Mouse (Mus musculus): ENCODE measurements around the gene Entpd7. TPM values are rescaled to one million over a fixed set of nuclear protein-coding genes. Genes with fewer than 3 reads are reported as not detected.

Entpd7 gene
- total and polyA plus RNA-seq, 2 experiments from 2014 or later: 2.1 to 3.2 TPM

DNA sequence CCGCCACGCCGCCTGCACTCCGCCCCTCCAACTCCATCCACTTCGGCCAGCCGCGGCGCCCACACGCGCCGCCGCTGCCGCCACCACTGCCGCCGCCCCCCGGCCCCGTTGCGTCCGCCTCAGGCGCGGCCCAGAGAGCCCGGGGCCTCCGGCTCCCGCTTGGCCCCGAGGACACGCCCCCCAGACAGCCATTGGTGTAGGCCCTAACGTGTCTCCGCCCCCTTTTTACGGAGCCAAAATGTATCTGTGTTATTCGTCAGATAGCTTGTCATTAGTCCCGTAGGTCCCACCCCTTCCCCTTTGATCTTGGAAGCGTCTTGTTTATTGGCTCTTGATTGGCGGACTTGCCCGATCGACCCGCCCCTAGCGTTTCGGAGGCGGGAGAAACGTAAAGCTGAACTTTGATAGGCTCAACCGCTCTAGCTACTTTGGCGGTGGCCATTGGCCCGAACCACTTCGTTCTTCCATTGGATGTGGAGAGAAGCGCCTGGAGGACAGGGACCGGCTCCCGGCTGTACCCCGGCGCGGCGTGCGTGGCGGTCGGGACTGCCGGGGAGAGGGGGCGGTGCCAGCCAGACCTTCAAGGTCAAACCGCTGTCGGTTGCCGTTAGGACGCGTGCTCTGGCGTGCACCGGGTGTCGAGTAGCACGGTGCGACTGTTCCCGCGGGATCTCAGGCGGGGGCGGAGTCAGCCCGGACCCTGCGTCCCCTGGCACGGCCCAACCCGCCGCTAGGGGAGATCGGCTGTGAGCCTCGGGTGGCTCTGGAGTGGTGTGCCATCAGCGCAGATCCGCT lies 14.5 kb upstream of the Entpd7 start, which contains the start of gene Slc25a28:
Slc25a28 (minus strand) TSS at position 152 of the 795 bp plus-strand sequence.
- no peaks in the 10 kb centered on the region for H3K36me3 ChIP-seq (replicated peaks; ENCODE audit: control insufficient read depth, insufficient read depth, low read length)
- H3K9me3 ChIP-seq (replicated peaks; ENCODE audit: control insufficient read depth, low read length): no peaks in the 10 kb centered on the region
- peak within 1 kb of the TSS; percentile 73 for H3K4me3 ChIP-seq (ENCODE audit: low read depth, low read length)
- H3K9ac ChIP-seq (replicated peaks; ENCODE audit: low read depth, low read length): peak within 1 kb of the TSS; percentile 74
- H3K27me3 ChIP-seq (ENCODE audit: control insufficient read depth, insufficient read depth, low read length): no peaks in the 10 kb centered on the region
- WGBS: under 1% methylated on average over 68 of the region's 79 CpGs
- peak within 1 kb of the TSS; percentile 100 for H3K27ac ChIP-seq (ENCODE audit: low read depth)
- DNase-seq (ENCODE audit: low spot score) (peak; percentile 100), ATAC-seq (ENCODE audit: insufficient read depth, low read depth) (peak; percentile 95)
- H3K4me2 ChIP-seq (ENCODE audit: low read depth, low read length): peak within 1 kb of the TSS; percentile 97
- peaks cover 19% of the 10 kb centered on the region for H3K4me1 ChIP-seq (ENCODE audit: control insufficient read depth, insufficient read depth)
- TF ChIP-seq EP300 (IDR thresholded peaks at IDR 0.05; ENCODE audit: low read depth): peak; percentile 55; the same call in 1 of the 2 replicates
- TF ChIP-seq CTCF (IDR thresholded peaks at IDR 0.05; ENCODE audit: low read depth): peak; percentile 69

- Histone ChIP-seq H3K27me3 (ENCODE audit: control insufficient read depth, insufficient read depth, low read length) (no peaks in the 10 kb centered on the region), H3K27ac (ENCODE audit: low read depth) (peak overlapping the region; percentile 100), H3K36me3 (replicated peaks; ENCODE audit: control insufficient read depth, insufficient read depth, low read length) (no peaks in the 10 kb centered on the region), H3K9me3 (replicated peaks; ENCODE audit: control insufficient read depth, low read length) (no peaks in the 10 kb centered on the region), H3K9ac (replicated peaks; ENCODE audit: low read depth, low read length) (peak overlapping the region; percentile 74), H3K4me2 (ENCODE audit: low read depth, low read length) (peak overlapping the region; percentile 97), H3K4me1 (ENCODE audit: control insufficient read depth, insufficient read depth) (peaks cover 17% of the 10 kb centered on the region), H3K4me3 (ENCODE audit: low read depth, low read length) (peak overlapping the region; percentile 73)
- peak; percentile 63 for DNase-seq (ENCODE audit: low spot score)
- TF ChIP-seq EP300 (IDR thresholded peaks at IDR 0.05; ENCODE audit: low read depth) (no peak), CTCF (IDR thresholded peaks at IDR 0.05; ENCODE audit: low read depth) (no peak)
- no peak for ATAC-seq (ENCODE audit: insufficient read depth, low read depth)
- 2% methylated on average over 43 of the region's 43 CpGs for WGBS
These were observed 13.7 kb upstream of the Entpd7 start for GRCm38 (mm10) chr19:43675525-43676400.

GRCm38 (mm10) chr19:43678467-43679003 lies 10.9 kb upstream of the Entpd7 start:
- ATAC-seq (ENCODE audit: insufficient read depth, low read depth) (no peak), DNase-seq (ENCODE audit: low spot score) (no peak)
- Histone ChIP-seq H3K36me3 (replicated peaks; ENCODE audit: control insufficient read depth, insufficient read depth, low read length) (no peaks in the 10 kb centered on the region), H3K27ac (ENCODE audit: low read depth) (no peak overlapping the region), H3K9ac (replicated peaks; ENCODE audit: low read depth, low read length) (no peak overlapping the region), H3K4me3 (ENCODE audit: low read depth, low read length) (no peak overlapping the region), H3K4me2 (ENCODE audit: low read depth, low read length) (no peak overlapping the region), H3K27me3 (ENCODE audit: control insufficient read depth, insufficient read depth, low read length) (no peaks in the 10 kb centered on the region), H3K9me3 (replicated peaks; ENCODE audit: control insufficient read depth, low read length) (no peaks in the 10 kb centered on the region), H3K4me1 (ENCODE audit: control insufficient read depth, insufficient read depth) (0 out of 2 replicates have a peak, but pooled peaks cover 8% of the 10 kb centered on the region)
- 75% methylated on average over 8 of the region's 8 CpGs for WGBS
- TF ChIP-seq CTCF (IDR thresholded peaks at IDR 0.05; ENCODE audit: low read depth): no peak
- no peak for TF ChIP-seq EP300 (IDR thresholded peaks at IDR 0.05; ENCODE audit: low read depth)

- 59% methylated on average over 10 of the region's 10 CpGs for WGBS
- Histone ChIP-seq H3K4me1 (ENCODE audit: control insufficient read depth, insufficient read depth) (0 out of 2 replicates have a peak, but pooled peaks cover 8% of the 10 kb centered on the region), H3K9ac (replicated peaks; ENCODE audit: low read depth, low read length) (no peak overlapping the region), H3K4me2 (ENCODE audit: low read depth, low read length) (no peak overlapping the region), H3K36me3 (replicated peaks; ENCODE audit: control insufficient read depth, insufficient read depth, low read length) (no peaks in the 10 kb centered on the region), H3K4me3 (ENCODE audit: low read depth, low read length) (no peak overlapping the region), H3K27me3 (ENCODE audit: control insufficient read depth, insufficient read depth, low read length) (no peaks in the 10 kb centered on the region), H3K27ac (ENCODE audit: low read depth) (no peak overlapping the region), H3K9me3 (replicated peaks; ENCODE audit: control insufficient read depth, low read length) (no peaks in the 10 kb centered on the region)
- DNase-seq (ENCODE audit: low spot score): no peak
- TF ChIP-seq CTCF (IDR thresholded peaks at IDR 0.05; ENCODE audit: low read depth) (no peak), EP300 (IDR thresholded peaks at IDR 0.05; ENCODE audit: low read depth) (no peak)
- ATAC-seq (ENCODE audit: insufficient read depth, low read depth): no peak
These were observed 9.9 kb upstream of the Entpd7 start for GRCm38 (mm10) chr19:43679474-43679981.

DNA sequence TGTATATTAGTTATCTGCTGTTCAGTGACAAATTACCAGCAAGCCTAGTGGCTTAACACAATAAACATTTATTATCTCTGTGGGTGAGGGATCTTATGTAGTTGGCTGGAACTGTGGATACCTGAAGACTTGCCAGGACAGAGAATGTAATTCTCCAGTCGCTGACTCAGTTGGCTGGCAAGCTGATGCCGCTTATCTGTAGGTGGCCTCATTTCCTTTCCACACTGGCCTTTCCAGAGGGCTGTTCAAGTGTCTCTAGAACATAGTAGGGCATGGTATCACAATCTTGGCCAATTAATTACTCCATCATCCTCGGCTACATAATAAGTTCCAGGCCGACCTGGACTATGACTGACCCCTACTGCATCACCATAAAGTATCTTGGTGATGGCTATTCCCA lies 7.9 kb upstream of the Entpd7 start:
- TF ChIP-seq CTCF (IDR thresholded peaks at IDR 0.05; ENCODE audit: low read depth): no peak
- no peak for TF ChIP-seq EP300 (IDR thresholded peaks at IDR 0.05; ENCODE audit: low read depth)
- no peak for DNase-seq (ENCODE audit: low spot score)
- Histone ChIP-seq H3K4me3 (ENCODE audit: low read depth, low read length) (no peak overlapping the region), H3K27me3 (ENCODE audit: control insufficient read depth, insufficient read depth, low read length) (no peaks in the 10 kb centered on the region), H3K27ac (ENCODE audit: low read depth) (no peak overlapping the region), H3K4me1 (ENCODE audit: control insufficient read depth, insufficient read depth) (0 out of 2 replicates have a peak, but pooled peaks cover 2% of the 10 kb centered on the region), H3K9ac (replicated peaks; ENCODE audit: low read depth, low read length) (no peak overlapping the region), H3K36me3 (replicated peaks; ENCODE audit: control insufficient read depth, insufficient read depth, low read length) (no peaks in the 10 kb centered on the region), H3K9me3 (replicated peaks; ENCODE audit: control insufficient read depth, low read length) (no peaks in the 10 kb centered on the region), H3K4me2 (ENCODE audit: low read depth, low read length) (no peak overlapping the region)
- ATAC-seq (ENCODE audit: insufficient read depth, low read depth): no peak
- WGBS: 74% methylated on average over 4 of the region's 4 CpGs

All from heart, postnatal 0 days (tissue).